Mouse (Mus musculus) heart, adult 11 months (tissue): ENCODE results near the gene Asgr2.
"Not testable (repeated sequence)": the region's sequence is repeated elsewhere in the genome, so short reads cannot be mapped to it uniquely, and the experiment has no call there.

ENCODE experiments used
- DNase-seq: peaks from one replicate; pipeline ENCODE4 v3.0.0; 2022

The Asgr2 gene

DNA sequence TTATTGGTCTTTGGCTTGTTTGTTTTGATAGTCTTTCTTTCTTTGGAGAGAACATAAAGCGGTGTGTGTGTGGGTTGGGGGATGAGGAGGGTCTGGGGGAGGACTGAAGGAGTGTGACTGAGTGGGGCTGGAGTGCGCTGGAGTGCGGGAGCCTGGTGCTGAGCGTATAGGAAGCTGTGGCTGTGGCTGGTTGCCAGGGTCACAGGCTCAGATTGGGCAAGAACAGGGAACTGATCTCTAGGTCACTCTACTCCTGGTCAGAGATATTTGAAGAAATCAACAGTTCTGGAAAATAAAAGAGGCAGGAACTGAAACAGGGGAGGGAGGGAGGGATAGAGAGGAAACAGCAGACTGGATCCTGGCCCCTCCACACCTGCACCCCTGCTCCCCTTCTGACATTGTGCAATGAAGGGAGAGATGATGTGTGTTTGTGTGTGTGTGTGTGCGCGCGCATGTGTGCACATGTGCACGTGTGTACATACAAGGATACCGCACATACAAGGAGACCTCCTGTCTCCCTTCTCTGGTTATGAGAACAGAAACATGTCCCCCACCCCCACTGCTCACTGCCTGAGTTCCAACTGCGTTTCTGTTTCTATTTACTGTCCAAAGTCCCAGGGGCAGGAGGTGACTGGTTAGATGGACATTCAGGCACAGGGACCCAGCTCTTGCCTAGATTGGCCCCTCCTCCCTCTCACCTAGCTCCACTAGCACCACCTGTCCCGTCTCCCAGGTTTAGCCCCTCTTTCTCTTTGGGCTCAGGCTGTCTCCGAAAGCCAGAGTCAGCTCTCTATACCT lies at the start of gene Asgr2:
Gene Asgr2 (plus strand): TSS at position 659 of the 798 bp plus-strand sequence.
- DNase-seq = peak; percentile 97

DNA sequence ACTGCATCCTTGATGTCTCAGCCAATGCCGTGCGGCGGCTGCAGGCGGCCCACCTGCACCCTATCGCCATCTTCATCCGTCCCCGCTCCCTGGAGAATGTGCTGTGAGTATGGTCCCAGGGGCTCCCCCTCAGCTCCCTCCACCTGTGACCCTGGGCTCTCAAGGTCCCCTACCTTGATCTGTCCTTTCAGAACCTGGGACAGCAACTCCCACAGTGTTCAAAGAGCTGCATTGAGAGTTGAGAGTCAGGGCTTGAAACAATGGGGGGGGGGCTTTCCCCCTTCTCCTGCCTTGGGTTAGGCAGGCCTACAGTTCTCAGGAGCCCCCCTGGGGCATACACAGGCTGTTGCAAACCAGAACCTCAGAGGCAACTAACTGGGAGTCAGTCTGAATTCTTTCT lies 48.8 kb upstream of the Asgr2 start:
- no peak for DNase-seq

DNA sequence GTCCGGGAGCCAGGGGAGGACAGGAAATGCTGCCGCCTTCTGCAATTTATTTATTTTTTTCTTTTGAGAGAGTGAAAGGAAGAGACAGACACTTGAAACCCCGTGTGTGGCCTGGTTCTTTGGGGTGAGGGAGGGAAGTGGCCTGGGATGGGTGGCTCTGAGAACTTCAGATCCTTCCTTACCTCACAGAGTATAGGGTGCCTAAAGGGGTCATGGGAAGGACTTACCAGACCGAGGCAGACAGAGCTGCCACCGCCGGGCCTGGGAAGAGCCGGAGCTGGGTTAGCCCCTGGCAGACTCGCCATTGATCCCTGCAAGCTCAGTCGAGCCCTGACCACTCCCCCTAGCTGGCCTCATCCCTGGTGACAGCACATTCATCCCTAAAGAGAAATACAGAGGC lies 47.0 kb upstream of the Asgr2 start:
- no peak for DNase-seq

DNA sequence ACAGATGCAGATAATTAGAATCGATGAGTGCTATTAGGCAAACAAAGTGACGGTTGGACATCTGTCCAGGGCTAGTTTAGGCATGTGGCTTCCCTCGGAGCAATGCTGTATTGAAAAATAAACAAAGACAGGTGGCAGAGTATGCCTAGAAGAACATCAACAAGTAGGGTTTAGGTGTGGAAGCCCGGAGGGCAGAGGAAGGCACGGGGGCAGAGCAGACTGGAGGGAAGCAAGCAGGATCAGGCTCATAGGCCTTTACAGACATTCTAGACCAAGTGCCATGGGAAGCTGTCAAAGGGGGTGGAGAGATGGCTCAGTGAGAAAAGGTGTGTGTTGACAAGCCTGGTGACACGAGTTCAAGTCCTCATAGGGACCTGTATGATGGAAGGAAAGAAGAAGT lies 43.1 kb upstream of the Asgr2 start:
- no peak for DNase-seq

DNA sequence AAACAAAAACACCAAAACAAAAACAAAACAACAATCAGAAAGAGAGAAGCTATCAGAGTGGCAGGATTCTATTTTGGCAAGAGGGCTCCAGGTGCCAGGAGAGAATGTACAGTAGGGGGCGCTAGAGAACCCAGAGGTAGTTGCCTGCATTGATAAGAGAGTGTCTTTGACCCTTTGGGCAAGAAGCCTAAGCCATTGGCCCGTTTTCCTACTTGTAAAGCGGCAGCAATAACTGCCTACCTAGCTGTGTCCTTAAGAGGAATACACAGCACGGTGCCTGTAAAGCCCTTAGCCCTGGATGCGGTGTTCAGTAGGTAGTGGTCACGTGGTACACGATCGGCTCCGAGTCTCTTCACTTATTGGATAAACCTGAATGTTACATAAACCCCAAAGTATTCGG lies 42.6 kb upstream of the Asgr2 start:
- DNase-seq = no peak

DNA sequence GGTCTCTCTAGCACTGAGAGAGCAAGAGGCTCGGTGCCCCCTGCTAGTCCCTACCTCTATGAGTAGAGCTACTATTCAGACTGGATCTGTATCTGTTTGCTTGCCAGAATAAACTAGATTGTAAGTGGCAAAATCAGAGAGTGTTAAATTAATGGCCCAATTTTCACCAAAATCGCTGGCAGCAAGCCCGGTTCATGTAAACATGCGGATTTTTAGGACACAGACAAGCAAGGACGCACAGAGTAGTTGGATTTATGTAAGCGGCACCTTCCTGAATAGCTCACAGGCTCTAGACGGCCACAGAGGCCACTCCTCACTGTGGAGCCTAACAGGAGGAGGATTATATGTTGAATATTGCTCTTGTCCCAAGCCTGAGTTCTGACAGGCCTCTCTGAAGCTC lies 39.3 kb upstream of the Asgr2 start:
- DNase-seq = no peak

DNA sequence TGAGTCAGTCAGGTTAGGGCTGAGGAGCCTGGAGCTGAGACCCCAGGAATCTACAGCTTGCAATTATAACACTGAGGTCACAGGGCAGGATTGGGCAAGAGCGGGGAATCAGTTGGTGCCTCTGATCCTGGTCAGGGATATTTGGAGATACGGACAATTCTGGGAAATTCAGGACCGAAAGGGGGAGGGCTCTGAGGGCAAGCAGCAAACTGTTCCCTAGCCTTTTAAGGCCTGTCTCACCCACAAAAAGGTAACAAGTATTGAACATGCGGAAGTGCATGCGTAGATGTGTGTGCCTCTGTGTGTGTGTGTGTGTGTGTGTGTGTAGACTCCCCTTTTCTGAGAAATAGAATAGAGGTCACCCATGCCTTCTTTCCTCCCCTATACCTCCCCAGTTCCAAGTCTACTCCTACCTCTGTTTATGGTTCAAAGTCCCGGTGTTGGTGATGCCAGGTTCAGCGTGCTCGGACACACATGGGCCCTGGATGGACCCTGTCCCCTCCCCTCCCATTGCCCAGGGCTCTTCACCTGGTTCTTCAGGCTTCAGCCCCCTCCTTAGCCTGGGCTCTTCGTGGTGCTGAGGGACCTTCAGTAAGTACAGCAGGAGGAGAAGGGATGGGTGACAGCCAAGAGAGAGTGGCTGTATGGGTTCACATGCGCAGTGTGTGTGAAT lies 38.4 kb upstream of the Asgr2 start, which contains the start of gene Asgr1:
Gene Asgr1 (plus strand): TSS at position 188 of the 673 bp plus-strand sequence.
- no peak for DNase-seq

DNA sequence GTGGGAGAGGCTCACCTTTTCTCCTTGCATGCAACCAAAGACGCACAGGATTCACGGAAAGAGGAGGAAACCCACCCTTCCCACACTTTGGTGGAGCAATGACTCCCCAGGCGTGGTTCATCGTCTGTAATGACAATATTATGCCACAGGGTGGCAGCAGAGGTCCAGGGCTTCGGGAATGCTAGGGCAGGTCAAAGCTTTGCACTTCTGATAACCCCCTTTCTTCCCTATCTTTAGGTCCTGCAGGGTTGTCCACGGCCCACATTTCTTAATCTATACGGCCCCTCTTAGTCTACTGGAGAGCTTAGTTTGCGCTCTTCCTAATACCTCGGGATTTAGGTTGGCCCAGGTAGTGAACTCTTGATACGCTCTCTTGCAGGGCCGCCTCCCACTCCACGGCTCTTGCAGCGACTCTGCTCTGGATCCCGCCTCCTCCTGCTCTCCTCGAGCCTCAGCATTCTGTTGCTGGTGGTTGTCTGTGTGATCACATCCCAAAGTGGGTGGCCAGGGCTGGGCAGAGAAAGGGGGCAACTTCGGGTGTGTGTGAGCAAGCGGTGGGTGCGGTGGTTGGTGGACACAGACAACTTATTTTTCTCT lies 36.7 kb upstream of the Asgr2 start:
- peak; percentile 94 for DNase-seq

DNA sequence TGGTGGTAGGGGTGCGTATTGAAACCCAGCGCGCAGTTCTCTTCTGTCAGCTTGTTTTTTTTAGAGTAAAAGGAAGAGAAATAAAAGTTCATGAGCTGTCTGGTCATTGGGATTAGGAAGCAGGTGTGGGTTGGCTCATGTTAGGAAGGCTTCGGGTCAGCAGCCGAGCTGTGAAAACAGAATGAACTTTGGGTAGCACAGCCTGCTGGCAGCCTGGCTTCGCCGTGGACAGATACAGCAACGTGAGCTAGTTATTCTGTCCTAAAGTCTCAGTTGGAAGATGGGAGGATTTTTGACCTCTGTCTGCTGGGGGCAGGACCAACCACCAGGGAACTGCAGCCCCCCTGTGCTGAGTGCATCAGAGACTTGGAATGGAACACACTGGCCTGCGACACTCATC lies 34.6 kb upstream of the Asgr2 start:
- DNase-seq = no peak

DNA sequence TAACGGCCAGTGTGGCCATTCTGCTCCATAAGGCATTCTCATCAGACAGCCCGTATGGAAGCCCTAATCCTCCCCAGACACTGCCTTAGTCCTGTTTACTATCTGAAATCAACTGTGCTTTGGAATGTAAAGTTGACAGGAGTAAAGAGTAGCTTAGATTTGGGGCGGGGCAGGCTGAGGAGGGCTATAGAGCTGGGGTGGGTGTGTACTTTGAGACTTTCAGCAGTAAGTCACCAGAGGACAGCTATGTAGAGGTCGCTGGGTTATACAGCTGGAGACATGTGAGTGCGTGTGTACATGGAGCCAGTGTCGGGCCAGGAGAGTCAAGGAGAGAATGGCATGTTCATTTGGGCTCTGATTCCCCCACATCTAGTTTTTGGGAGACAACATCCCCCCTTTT lies 32.5 kb upstream of the Asgr2 start:
- DNase-seq = no peak

DNA sequence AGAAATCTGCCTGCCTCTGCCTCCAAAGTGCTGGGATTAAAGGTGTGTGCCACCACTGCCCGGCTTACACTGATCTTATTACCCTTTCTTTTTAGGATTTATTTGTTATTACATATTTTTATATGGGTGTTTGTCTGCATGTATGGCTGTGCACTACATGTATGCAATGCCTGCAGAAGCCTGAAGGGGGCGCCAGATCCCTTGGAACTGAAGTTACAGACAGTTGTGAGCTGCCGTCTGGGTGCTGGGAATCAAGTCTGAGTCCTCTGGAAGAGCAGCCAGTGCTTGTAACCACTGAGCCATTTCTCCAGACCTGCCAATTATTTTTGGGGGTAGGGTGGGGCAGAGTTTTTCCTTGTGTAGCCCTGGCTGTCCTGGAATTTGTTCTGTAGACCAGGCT lies 29.4 kb upstream of the Asgr2 start:
- no peak for DNase-seq

DNA sequence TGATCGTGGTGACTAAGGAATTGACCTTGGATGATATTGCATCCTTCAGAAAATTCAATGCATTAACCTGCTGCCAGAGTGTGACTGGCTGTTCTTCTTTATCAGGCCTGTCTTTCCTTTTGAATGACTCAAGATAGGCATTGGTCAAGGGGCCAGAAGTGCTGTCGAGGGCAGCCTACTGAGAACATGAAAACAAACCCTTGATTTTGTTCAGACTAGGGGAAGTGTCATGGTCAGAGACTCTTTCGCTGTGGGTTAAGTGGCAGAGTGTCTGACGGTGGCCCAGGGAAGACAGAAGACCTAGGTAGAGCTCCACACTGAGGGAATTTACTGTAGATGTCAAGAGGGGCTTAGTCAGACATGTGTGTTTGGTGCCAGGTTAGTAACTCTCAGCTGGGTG lies 25.7 kb upstream of the Asgr2 start:
- no peak for DNase-seq

DNA sequence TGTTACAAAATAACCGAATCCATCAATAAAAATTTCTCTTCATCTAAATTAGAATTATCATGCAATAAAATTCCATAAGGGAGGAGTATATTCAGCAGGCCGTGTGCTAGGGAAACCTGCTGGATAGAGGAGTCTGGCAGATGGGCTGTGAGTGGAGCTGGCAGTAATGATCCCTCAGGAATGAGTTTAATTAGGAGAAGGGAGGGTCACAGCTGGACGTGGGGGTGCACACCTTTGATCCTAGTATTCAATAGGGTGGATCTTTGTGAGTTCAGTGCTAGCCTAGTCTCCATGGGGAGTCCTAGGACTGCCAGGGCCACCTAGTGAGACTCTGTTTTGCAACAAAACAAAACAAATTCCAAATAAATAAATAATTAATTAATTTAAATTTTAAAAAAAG lies 24.2 kb upstream of the Asgr2 start:
- no peak for DNase-seq

DNA sequence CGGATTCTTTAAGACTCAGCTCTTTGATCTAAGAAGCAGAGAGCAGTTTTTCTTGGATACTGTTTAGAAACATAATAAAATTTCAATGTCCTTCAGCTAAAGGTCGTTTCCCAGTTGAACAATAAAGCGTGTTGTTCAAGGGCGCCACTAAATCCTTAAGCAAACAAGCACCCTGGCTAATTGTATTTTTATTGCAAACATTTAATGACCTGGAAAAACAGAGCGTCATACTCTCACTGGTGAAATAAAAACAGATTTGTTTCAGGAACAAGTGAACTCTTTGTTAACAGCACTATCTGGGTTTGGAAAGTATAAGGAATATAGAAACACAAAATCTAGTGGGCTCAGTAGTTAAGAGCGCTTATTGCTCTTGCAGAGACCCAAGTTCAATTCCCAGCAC lies 22.4 kb upstream of the Asgr2 start:
- no peak for DNase-seq

DNA sequence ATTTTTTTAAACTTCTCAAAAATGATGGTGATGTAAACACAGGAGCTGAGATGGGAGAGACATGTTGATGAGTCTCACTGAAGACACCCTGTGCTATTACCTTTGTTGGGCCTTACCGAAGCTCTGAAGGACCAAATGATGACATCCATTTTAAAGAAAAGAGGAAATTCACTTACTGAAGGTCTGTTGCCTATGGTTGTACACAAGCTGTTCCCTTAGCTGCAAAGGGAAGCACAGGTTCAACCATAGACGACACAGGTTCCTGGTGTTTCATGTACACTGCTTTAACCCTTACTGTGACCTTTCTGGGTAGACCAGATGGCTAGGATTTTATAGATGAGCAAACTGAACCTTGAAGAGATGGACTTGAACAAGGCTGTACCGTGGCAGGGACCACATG lies 21.8 kb upstream of the Asgr2 start:
- not testable (repeated sequence) for DNase-seq

DNA sequence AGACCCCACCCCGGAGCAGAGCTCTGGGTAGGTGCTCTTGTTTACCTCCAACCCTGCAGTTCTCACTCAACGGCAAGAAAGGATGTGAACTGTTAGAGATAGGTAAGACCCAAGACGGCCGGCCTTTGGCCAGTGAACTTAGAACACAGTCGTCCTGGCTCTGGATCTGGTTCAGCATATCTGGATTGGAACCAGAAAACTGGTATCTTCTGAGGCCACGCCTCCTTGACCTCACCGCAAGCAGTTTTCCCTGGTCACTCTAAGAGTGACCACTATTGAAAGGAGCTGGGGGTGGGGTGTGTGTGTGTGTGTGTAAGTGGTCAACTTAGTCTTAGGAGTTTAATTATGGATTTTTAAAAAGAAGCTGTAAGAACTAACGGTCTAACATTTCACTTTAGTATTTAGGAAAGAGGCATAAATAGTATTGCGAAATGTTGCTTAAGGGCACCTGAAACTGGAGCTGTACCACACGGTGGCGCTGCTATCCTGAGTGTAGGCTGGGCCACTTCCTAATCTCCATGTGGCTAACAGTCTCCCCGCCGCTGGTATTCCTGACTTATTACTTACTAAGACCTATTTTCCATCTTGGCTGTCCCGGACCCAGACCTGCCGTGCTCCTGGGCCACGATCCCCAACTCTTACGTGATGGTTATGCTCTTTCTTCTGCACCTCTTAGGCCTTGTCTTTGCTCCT lies 17.9 kb upstream of the Asgr2 start:
- DNase-seq = peak; percentile 94

DNA sequence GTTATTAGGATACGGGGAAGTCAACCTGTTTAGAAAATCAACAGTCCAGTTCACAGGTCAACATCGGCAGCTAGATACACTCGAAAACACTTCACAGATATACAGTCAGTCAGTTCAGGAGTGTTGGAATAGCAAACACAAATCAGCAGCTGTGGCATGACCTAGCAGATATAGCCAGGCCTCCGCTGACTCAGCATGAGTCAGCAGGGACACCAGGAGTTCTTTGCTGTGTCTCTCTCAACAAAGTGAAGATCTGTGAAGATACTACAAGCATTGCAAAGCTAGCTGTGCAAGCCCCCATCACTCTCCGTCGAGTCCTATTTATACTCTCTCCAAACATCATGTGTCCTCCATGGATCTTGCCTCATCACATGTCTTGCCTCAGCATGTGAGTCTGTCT lies 16.9 kb upstream of the Asgr2 start:
- DNase-seq = no peak

DNA sequence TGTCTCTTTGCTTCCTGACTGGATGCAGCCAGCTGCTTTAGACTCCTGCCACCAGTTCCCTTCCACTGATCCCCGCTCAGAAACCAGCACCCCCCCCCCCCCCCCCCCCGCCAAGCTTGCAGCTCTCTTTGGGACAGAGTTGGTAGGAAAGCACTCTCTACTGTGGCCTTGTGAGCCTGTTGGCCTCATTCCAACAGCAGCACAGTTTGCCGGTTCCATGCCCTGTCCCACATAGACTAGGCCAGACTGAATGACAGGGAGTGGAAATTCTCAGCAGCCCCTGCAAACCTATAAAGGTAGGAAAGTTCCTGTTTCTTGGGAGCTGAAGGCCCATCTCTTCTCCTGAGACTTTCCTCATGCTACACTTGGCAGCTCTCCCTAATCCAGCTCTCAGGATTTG lies 15.0 kb upstream of the Asgr2 start:
- DNase-seq = no peak

DNA sequence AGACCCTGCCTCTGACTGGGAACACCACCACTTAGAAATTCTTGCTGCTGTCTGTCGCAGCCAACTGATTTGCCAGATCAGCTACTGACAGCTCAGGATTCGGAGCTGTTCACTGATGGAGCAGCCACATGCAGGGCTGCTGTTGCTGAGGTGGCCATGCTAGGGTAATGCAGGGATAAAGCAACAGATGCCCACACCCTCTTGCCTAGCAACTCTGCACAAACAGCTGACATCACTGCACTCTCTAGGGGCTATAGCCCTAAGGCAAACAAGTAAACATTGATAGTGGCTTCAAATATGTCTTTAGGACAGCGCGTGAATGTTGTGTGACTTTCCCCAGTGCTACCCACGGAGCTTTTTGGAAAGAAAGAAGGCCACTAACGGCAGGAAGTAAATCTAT lies 13.3 kb upstream of the Asgr2 start:
- DNase-seq = no peak

DNA sequence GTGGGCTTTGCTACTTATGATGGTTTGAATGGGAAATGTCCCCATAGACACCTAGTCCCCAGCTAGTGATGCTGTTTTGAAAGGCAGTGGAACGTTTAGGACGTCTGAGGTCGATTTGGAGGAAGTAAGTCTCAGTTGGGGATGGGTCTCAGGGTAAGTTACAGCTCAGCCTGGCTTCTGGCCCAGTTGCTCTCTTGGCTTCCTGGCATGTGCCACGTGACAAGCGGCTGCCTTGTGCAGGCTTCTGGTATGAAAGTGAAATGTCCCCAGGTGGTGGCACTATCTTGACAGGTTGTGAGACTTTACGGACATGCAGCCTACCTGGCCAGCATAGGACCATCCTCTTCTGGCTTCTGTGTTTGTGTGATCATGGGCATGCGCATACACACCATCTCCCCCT lies 12.5 kb upstream of the Asgr2 start:
- DNase-seq = peak; percentile 95

DNA sequence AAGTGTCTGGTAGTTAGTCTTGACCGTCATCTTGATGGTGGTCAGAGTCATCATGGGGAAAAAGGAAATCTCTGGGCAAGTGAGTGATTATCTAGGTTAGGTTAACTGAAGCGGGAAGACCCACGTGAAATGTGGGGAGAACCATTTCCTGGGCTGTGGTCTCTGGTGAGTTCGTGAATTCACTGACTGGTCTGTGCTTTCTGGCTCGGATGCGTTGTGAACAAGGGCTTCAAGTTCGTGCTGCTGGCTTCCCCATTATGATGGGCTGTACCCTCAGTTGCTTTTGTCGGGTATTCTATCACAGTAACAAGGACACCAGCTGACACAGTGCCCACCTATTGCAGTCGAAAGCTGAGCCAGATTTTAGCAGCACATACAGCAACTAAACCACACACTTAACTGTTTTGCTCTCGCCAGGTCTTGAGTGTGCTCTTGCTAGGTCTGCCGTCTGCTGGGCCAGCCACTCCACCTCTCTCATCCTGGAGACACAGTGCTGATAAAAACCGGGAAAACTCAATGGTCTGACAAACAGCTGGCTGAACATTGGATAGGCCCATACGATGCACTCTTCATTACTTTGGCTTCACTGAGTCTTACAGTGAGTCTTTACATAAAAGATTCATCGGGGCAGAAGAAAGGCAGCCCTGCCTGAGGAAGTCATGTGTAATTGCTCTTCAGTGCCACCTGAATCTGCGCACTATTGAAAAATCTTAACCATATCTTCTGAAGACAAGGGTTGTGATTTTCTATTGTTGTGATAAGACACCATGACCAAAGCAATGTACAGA lies 11.4 kb upstream of the Asgr2 start:
- no peak for DNase-seq

DNA sequence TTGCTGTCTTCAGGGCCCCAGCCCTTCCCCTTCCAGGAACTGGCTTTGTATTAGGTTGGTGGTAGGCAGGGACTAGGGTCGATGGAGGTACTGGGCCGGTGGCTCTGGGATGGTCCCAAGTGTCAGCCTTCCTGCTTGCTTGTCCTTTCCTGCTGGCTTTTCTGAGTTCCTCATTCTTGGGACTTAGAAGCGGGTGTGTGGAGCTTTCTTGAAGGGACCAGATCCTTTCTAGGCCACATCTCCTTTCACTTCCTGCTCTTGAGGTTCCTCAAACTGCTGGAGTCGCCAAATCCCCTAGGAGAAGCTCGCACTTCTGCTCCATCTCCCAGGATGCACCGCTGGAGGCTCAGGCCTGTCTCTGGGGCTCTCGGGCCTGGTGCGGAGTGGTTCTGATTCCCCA lies 7.9 kb upstream of the Asgr2 start:
- peak; percentile 98 for DNase-seq

DNA sequence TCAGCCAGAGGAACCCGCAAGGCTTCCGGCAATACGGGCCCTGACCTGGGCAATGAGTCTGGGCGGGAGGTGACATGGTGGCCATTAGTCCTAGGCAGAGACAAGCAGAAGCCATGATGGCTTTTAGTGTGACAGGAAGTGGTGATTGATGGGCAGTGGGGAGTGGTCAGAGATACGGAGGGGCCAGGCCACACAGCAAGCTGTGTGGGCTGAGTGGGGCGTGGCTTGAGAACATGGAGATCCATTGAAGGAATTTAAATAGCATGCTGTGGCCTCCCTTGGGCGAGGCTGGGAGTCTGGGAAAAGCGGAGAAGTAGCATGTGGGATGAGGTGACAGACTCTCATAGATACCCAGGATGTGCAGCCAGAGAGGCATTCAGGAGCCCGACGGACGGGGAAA lies 5.0 kb downstream of the Asgr2 start:
- peak; percentile 46 for DNase-seq
